Mouse (Mus musculus): Measurements from ENCODE around the gene Rnf39. TPM values are rescaled to one million over a fixed set of nuclear protein-coding genes. Genes with fewer than 3 reads are reported as not detected.
"Not testable (repeated sequence)": the region's sequence is repeated elsewhere in the genome, so short reads cannot be mapped to it uniquely, and the experiment has no call there.

Rnf39 gene
- polyA plus RNA-seq, 1 experiment, result not detected

- no peak overlapping the region for H3K27ac ChIP-seq (ENCODE audit: control insufficient read depth, insufficient read depth, low read depth, low read length, poor library complexity)
- TF ChIP-seq POLR2A (IDR thresholded peaks at IDR 0.05; ENCODE audit: borderline replicate concordance, control insufficient read depth, low read depth, low read length) (no peak), CTCF (IDR thresholded peaks at IDR 0.05; ENCODE audit: control insufficient read depth, insufficient read depth, low read length) (no peak)
- WGBS, result 72% methylated on average over 8 of the region's 8 CpGs
- H3K4me3 ChIP-seq (replicated peaks; ENCODE audit: control insufficient read depth, low read depth, low read length), result no peak overlapping the region
- H3K4me1 ChIP-seq (ENCODE audit: control insufficient read depth, insufficient read depth, low read length), result peaks cover 4% of the 10 kb centered on the region
Measured at GRCm38 (mm10) chr17:36973271-36973787, 30.6 kb downstream of the Rnf39 start.

- Histone ChIP-seq H3K27ac (ENCODE audit: control insufficient read depth, insufficient read depth, low read depth, low read length, poor library complexity) (no peak within 1 kb of the TSS), H3K4me3 (replicated peaks; ENCODE audit: control insufficient read depth, low read depth, low read length) (no peak within 1 kb of the TSS)
Measured at GRCm38 (mm10) chr17:36981221-36981813, 38.6 kb downstream of the Rnf39 start, which contains the start of gene 2410137M14Rik. TSS of gene 2410137M14Rik (minus strand) at chr17:36981237.

DNA sequence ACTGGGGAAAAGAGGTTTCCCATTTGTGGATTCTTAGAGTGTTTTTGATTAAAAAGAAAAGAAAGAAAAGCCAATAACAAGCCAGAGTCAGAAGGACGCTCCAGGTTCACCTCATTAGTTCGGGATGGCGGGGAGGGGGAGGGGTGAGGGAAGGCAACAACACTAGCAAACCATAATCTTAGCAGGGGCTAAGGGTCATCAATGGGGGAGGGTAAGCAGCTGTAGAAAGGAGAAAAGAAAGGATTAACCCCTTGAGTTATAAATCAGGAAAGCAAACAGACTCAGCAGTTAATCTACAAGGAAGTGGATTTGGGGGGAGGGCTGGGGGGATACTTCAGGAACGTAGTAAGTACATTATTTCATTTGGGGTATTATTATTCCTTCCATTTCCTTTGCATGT, 39.1 kb downstream of the Rnf39 start:
- 52% methylated on average over 4 of the region's 4 CpGs for WGBS
- no peak overlapping the region for H3K27ac ChIP-seq (ENCODE audit: control insufficient read depth, insufficient read depth, low read depth, low read length, poor library complexity)
- H3K4me3 ChIP-seq (replicated peaks; ENCODE audit: control insufficient read depth, low read depth, low read length), result no peak overlapping the region
- TF ChIP-seq CTCF (IDR thresholded peaks at IDR 0.05; ENCODE audit: control insufficient read depth, insufficient read depth, low read length) (no peak), POLR2A (IDR thresholded peaks at IDR 0.05; ENCODE audit: borderline replicate concordance, control insufficient read depth, low read depth, low read length) (no peak)
- no peaks in the 10 kb centered on the region; the same call in 1 of the 2 replicates for H3K4me1 ChIP-seq (ENCODE audit: control insufficient read depth, insufficient read depth, low read length)

More at GRCm38 (mm10) chr17:36981221-36981813, 38.6 kb downstream of the Rnf39 start, which contains the start of gene 2410137M14Rik:
- WGBS, result 37% methylated on average over 18 of the region's 18 CpGs
- TF ChIP-seq CTCF (IDR thresholded peaks at IDR 0.05; ENCODE audit: control insufficient read depth, insufficient read depth, low read length) (no peak), POLR2A (IDR thresholded peaks at IDR 0.05; ENCODE audit: borderline replicate concordance, control insufficient read depth, low read depth, low read length) (no peak)
- no peaks in the 10 kb centered on the region; the same call in 1 of the 2 replicates for H3K4me1 ChIP-seq (ENCODE audit: control insufficient read depth, insufficient read depth, low read length)

DNA sequence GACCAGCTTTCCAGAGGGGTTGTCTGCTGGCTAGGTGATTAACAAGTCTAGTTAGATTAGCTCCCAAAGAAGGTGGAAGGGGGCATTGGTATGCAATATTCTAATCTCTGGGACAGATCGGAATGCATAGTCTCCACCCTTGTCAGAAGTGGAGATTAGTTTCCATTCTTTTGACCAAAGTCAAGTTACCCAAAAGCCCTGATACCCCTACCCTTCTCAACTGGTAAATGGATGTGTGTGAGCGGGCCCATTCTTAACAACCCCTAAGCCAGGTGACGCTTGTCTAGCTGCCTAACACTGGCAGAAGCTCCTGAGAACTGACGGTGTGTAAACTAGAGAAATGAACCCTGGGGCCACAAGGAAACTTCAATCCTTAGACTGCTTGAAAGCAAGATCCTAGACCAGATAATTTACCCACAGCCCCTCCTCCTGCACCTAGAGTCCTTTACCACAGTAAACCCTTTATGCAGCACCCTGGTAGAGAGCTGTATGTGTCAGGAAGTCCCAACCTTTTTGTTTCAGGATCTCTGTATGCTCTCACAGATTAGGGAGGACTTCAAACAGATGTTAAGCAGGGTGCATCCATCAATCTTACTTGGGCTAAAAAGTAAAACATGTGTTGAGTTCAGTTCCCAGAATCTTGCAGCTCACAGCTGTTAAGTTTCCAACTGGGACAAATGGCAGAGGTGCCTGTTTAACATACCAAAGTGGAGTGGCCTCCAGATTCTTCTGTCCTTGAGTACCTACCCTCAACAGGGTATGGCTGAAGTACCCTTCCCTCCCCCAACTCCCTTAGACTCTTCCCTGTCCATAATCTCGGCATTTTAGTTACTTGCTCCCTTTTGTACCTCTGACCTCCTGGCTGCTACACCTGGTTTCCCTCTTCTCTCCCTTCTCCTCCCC, 39.8 kb downstream of the Rnf39 start:
- no peaks in the 10 kb centered on the region; the same call in 1 of the 2 replicates for H3K4me1 ChIP-seq (ENCODE audit: control insufficient read depth, insufficient read depth, low read length)
- no peak overlapping the region for H3K27ac ChIP-seq (ENCODE audit: control insufficient read depth, insufficient read depth, low read depth, low read length, poor library complexity)
- 59% methylated on average over 5 of the region's 5 CpGs for WGBS
- H3K4me3 ChIP-seq (replicated peaks; ENCODE audit: control insufficient read depth, low read depth, low read length), result no peak overlapping the region
- no peak for TF ChIP-seq CTCF (IDR thresholded peaks at IDR 0.05; ENCODE audit: control insufficient read depth, insufficient read depth, low read length)
- no peak for TF ChIP-seq POLR2A (IDR thresholded peaks at IDR 0.05; ENCODE audit: borderline replicate concordance, control insufficient read depth, low read depth, low read length)

DNA sequence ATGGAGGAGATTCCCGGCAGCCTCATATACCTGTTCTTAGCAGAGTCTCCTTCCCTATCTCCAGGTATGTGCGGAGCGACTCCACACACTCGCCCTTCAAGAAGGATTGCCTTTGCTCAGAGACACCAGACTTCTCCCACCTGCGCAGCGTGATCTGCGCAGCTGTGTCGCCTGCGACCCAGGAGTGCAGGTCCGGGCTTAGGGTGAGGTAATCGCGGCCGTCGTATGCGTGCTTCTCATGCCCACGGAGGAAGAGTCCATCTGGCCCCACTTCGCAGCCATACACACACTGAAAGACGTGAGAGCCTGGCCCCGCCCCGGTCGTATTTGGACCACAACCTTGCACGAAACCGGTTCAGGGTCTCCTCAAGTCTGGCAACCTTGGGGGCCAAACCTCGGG, 45.8 kb downstream of the Rnf39 start:
- Histone ChIP-seq H3K4me3 (replicated peaks; ENCODE audit: control insufficient read depth, low read depth, low read length) (no peak overlapping the region), H3K27ac (ENCODE audit: control insufficient read depth, insufficient read depth, low read depth, low read length, poor library complexity) (no peak overlapping the region), H3K4me1 (ENCODE audit: control insufficient read depth, insufficient read depth, low read length) (no peaks in the 10 kb centered on the region)
- TF ChIP-seq POLR2A (IDR thresholded peaks at IDR 0.05; ENCODE audit: borderline replicate concordance, control insufficient read depth, low read depth, low read length) (no peak), CTCF (IDR thresholded peaks at IDR 0.05; ENCODE audit: control insufficient read depth, insufficient read depth, low read length) (no peak)
- whole genome bisulfite sequencing, result 21% methylated on average over 24 of the region's 24 CpGs

GRCm38 (mm10) chr17:36989437-36989836, 46.7 kb downstream of the Rnf39 start, which contains the start of gene H2-M5:
TSS of gene H2-M5 (minus strand) at chr17:36989537.
- TF ChIP-seq POLR2A (IDR thresholded peaks at IDR 0.05; ENCODE audit: borderline replicate concordance, control insufficient read depth, low read depth, low read length) (no peak), CTCF (IDR thresholded peaks at IDR 0.05; ENCODE audit: control insufficient read depth, insufficient read depth, low read length) (no peak)
- H3K4me1 ChIP-seq (ENCODE audit: control insufficient read depth, insufficient read depth, low read length), result no peaks in the 10 kb centered on the region
- H3K27ac ChIP-seq (ENCODE audit: control insufficient read depth, insufficient read depth, low read depth, low read length, poor library complexity), result no peak within 1 kb of the TSS
- H3K4me3 ChIP-seq (replicated peaks; ENCODE audit: control insufficient read depth, low read depth, low read length), result no peak within 1 kb of the TSS
- WGBS, result 78% methylated on average over 5 of the region's 5 CpGs

GRCm38 (mm10) chr17:36990630-36991029, 47.9 kb downstream of the Rnf39 start:
- WGBS, result 81% methylated on average over 6 of the region's 6 CpGs
- not testable (repeated sequence) for H3K4me1 ChIP-seq (ENCODE audit: control insufficient read depth, insufficient read depth, low read length); H3K27ac ChIP-seq (ENCODE audit: control insufficient read depth, insufficient read depth, low read depth, low read length, poor library complexity); H3K4me3 ChIP-seq (replicated peaks; ENCODE audit: control insufficient read depth, low read depth, low read length)

All from bone marrow, adult 2 months (tissue).